Mouse (Mus musculus): ENCODE data around the gene Nfkbid. TPM values are rescaled to one million over a fixed set of nuclear protein-coding genes. Genes with fewer than 3 reads are reported as not detected.

Nfkbid gene
- polyA plus RNA-seq, 1 experiment, result 0.36 TPM

- Histone ChIP-seq H3K27me3 (ENCODE audit: control insufficient read depth, insufficient read depth, low read length) (no peaks in the 10 kb centered on the region), H3K27ac (ENCODE audit: control insufficient read depth, insufficient read depth, low read depth, low read length) (no peak overlapping the region), H3K4me3 (ENCODE audit: control insufficient read depth, low read depth, low read length) (no peak overlapping the region), H3K4me1 (ENCODE audit: control insufficient read depth, insufficient read depth, low read length) (peaks cover 8% of the 10 kb centered on the region), H3K36me3 (ENCODE audit: control insufficient read depth, insufficient read depth, low read length) (no peaks in the 10 kb centered on the region)
- TF ChIP-seq POLR2A (IDR thresholded peaks at IDR 0.05; ENCODE audit: control insufficient read depth, low read depth, low read length) (no peak), CTCF (IDR thresholded peaks at IDR 0.05; ENCODE audit: control insufficient read depth, insufficient read depth, insufficient replicate concordance, low read depth, low read length) (no peak)
Measured at GRCm38 (mm10) chr7:30456487-30456886, 35.0 kb downstream of the Nfkbid start.

- H3K4me3 ChIP-seq (ENCODE audit: control insufficient read depth, low read depth, low read length), result no peak overlapping the region
- H3K36me3 ChIP-seq (ENCODE audit: control insufficient read depth, insufficient read depth, low read length), result no peaks in the 10 kb centered on the region
- peaks cover 8% of the 10 kb centered on the region for H3K4me1 ChIP-seq (ENCODE audit: control insufficient read depth, insufficient read depth, low read length)
- H3K27ac ChIP-seq (ENCODE audit: control insufficient read depth, insufficient read depth, low read depth, low read length), result no peak overlapping the region
- H3K27me3 ChIP-seq (ENCODE audit: control insufficient read depth, insufficient read depth, low read length), result no peaks in the 10 kb centered on the region
- no peak for TF ChIP-seq CTCF (IDR thresholded peaks at IDR 0.05; ENCODE audit: control insufficient read depth, insufficient read depth, insufficient replicate concordance, low read depth, low read length)
- TF ChIP-seq POLR2A (IDR thresholded peaks at IDR 0.05; ENCODE audit: control insufficient read depth, low read depth, low read length), result no peak
Measured at GRCm38 (mm10) chr7:30456911-30457628, 35.5 kb downstream of the Nfkbid start.

- Histone ChIP-seq H3K4me3 (ENCODE audit: control insufficient read depth, low read depth, low read length) (no peak within 1 kb of the TSS), H3K36me3 (ENCODE audit: control insufficient read depth, insufficient read depth, low read length) (no peaks in the 10 kb centered on the region), H3K27me3 (ENCODE audit: control insufficient read depth, insufficient read depth, low read length) (no peaks in the 10 kb centered on the region), H3K27ac (ENCODE audit: control insufficient read depth, insufficient read depth, low read depth, low read length) (no peak within 1 kb of the TSS), H3K4me1 (ENCODE audit: control insufficient read depth, insufficient read depth, low read length) (peaks cover 6% of the 10 kb centered on the region)
- TF ChIP-seq CTCF (IDR thresholded peaks at IDR 0.05; ENCODE audit: control insufficient read depth, insufficient read depth, insufficient replicate concordance, low read depth, low read length) (no peak), POLR2A (IDR thresholded peaks at IDR 0.05; ENCODE audit: control insufficient read depth, low read depth, low read length) (no peak)
Measured at GRCm38 (mm10) chr7:30457629-30458330, 36.2 kb downstream of the Nfkbid start, which contains the start of the genes Kirrel2 and Nphs1. Gene Kirrel2, minus strand, starts transcription at chr7:30457690. Gene Nphs1, plus strand, starts transcription at chr7:30458315.

- Histone ChIP-seq H3K36me3 (ENCODE audit: control insufficient read depth, insufficient read depth, low read length) (no peaks in the 10 kb centered on the region), H3K27ac (ENCODE audit: control insufficient read depth, insufficient read depth, low read depth, low read length) (no peak overlapping the region), H3K4me1 (ENCODE audit: control insufficient read depth, insufficient read depth, low read length) (no peaks in the 10 kb centered on the region), H3K4me3 (ENCODE audit: control insufficient read depth, low read depth, low read length) (no peak overlapping the region), H3K27me3 (ENCODE audit: control insufficient read depth, insufficient read depth, low read length) (no peaks in the 10 kb centered on the region)
- no peak for TF ChIP-seq CTCF (IDR thresholded peaks at IDR 0.05; ENCODE audit: control insufficient read depth, insufficient read depth, insufficient replicate concordance, low read depth, low read length)
- TF ChIP-seq POLR2A (IDR thresholded peaks at IDR 0.05; ENCODE audit: control insufficient read depth, low read depth, low read length), result no peak
Measured at GRCm38 (mm10) chr7:30459484-30459883, 38.0 kb downstream of the Nfkbid start.

- no peaks in the 10 kb centered on the region; the same call in 1 of the 2 replicates for H3K27me3 ChIP-seq (ENCODE audit: control insufficient read depth, insufficient read depth, low read length)
- TF ChIP-seq POLR2A (IDR thresholded peaks at IDR 0.05; ENCODE audit: control insufficient read depth, low read depth, low read length), result no peak
- no peak for TF ChIP-seq CTCF (IDR thresholded peaks at IDR 0.05; ENCODE audit: control insufficient read depth, insufficient read depth, insufficient replicate concordance, low read depth, low read length)
- H3K4me1 ChIP-seq (ENCODE audit: control insufficient read depth, insufficient read depth, low read length), result peaks cover 3% of the 10 kb centered on the region
- H3K36me3 ChIP-seq (ENCODE audit: control insufficient read depth, insufficient read depth, low read length), result no peaks in the 10 kb centered on the region
- H3K27ac ChIP-seq (ENCODE audit: control insufficient read depth, insufficient read depth, low read depth, low read length), result no peak overlapping the region
- H3K4me3 ChIP-seq (ENCODE audit: control insufficient read depth, low read depth, low read length), result no peak overlapping the region
Measured at GRCm38 (mm10) chr7:30463568-30463967, 42.0 kb downstream of the Nfkbid start.

- H3K4me3 ChIP-seq (ENCODE audit: control insufficient read depth, low read depth, low read length), result no peak overlapping the region
- H3K4me1 ChIP-seq (ENCODE audit: control insufficient read depth, insufficient read depth, low read length), result peaks cover 3% of the 10 kb centered on the region
- H3K27ac ChIP-seq (ENCODE audit: control insufficient read depth, insufficient read depth, low read depth, low read length), result no peak overlapping the region
- no peaks in the 10 kb centered on the region; the same call in 1 of the 2 replicates for H3K27me3 ChIP-seq (ENCODE audit: control insufficient read depth, insufficient read depth, low read length)
- TF ChIP-seq CTCF (IDR thresholded peaks at IDR 0.05; ENCODE audit: control insufficient read depth, insufficient read depth, insufficient replicate concordance, low read depth, low read length) (no peak), POLR2A (IDR thresholded peaks at IDR 0.05; ENCODE audit: control insufficient read depth, low read depth, low read length) (no peak)
- no peaks in the 10 kb centered on the region for H3K36me3 ChIP-seq (ENCODE audit: control insufficient read depth, insufficient read depth, low read length)
Measured at GRCm38 (mm10) chr7:30463996-30464395, 42.5 kb downstream of the Nfkbid start.

- TF ChIP-seq CTCF (IDR thresholded peaks at IDR 0.05; ENCODE audit: control insufficient read depth, insufficient read depth, insufficient replicate concordance, low read depth, low read length), result no peak
- TF ChIP-seq POLR2A (IDR thresholded peaks at IDR 0.05; ENCODE audit: control insufficient read depth, low read depth, low read length), result no peak
- H3K4me3 ChIP-seq (ENCODE audit: control insufficient read depth, low read depth, low read length), result no peak overlapping the region
- H3K4me1 ChIP-seq (ENCODE audit: control insufficient read depth, insufficient read depth, low read length), result peaks cover 3% of the 10 kb centered on the region
- no peak overlapping the region for H3K27ac ChIP-seq (ENCODE audit: control insufficient read depth, insufficient read depth, low read depth, low read length)
- no peaks in the 10 kb centered on the region for H3K36me3 ChIP-seq (ENCODE audit: control insufficient read depth, insufficient read depth, low read length)
- H3K27me3 ChIP-seq (ENCODE audit: control insufficient read depth, insufficient read depth, low read length), result no peaks in the 10 kb centered on the region; the same call in 1 of the 2 replicates
Measured at GRCm38 (mm10) chr7:30464816-30465300, 43.3 kb downstream of the Nfkbid start.

Measured in testis, adult 2 months (tissue).